Mouse (Mus musculus) cerebellum, adult 2 months (tissue): Measurements from ENCODE around the gene Olfr11. TPM values are rescaled to one million over a fixed set of nuclear protein-coding genes. Genes with fewer than 3 reads are reported as not detected.

ENCODE experiments used
- DNase-seq, 2 experiments: peaks; one replicate each; pipeline ENCODE4 v3.0.0; 2021
- H3K27ac ChIP-seq: fragments of 200-500 bp; 2 replicates; pipeline ENCODE4 v1.5.1; 2012; ENCODE audit warnings: low read length, control low read depth, inconsistent platforms; ENCODE audit not compliant: insufficient read depth
- H3K27me3 ChIP-seq: fragments of 200-500 bp; 2 replicates; pipeline ENCODE4 v1.6.1; 2012; ENCODE audit warnings: inconsistent platforms, mild to moderate bottlenecking, low read length, moderate library complexity; ENCODE audit not compliant: control insufficient read depth, insufficient read depth
- H3K4me1 ChIP-seq: fragments of 200-500 bp; 2 replicates; pipeline ENCODE4 v1.6.1; 2011; ENCODE audit warnings: low read length; ENCODE audit not compliant: control insufficient read depth, insufficient read depth
- H3K4me3 ChIP-seq: fragments of 200-500 bp; replicated peaks from 2 replicates; pipeline ENCODE3; 2011; ENCODE audit warnings: mild to moderate bottlenecking, low read depth, low read length, control low read depth; ENCODE audit not compliant: insufficient read depth
- CTCF ChIP-seq: fragments of 200-500 bp; IDR thresholded peaks from 2 replicates; pipeline ENCODE4 v1.5.1; 2011; ENCODE audit warnings: low read depth, mild to moderate bottlenecking, control low read depth, low read length, moderate library complexity, borderline replicate concordance; ENCODE audit not compliant: insufficient read depth
- POLR2A ChIP-seq: fragments of 200-500 bp; IDR thresholded peaks from 2 replicates; pipeline ENCODE4 v1.6.1; 2011; ENCODE audit warnings: low read length, control low read depth, borderline replicate concordance; ENCODE audit not compliant: insufficient read depth
- WGBS: fragments of 180-500 bp; shearing (Covaris S2); methylation state at CpG from one replicate; pipeline ENCODE4 v1.1.7; 2018; 5-methylcytosine and 5-hydroxymethylcytosine counted together
- polyA plus RNA-seq: library from polyadenylated mRNA; depleted of rRNA; stranded (reverse); fragments of >200 nt; gene quantifications from 2 replicates; pipeline ENCODE4 v1.2.3, GENCODE M21; 2012; rRNA removed

Olfr11 gene
- polyA plus RNA-seq: 0.03 TPM in 1 of 2 replicates, not detected in the other

DNA sequence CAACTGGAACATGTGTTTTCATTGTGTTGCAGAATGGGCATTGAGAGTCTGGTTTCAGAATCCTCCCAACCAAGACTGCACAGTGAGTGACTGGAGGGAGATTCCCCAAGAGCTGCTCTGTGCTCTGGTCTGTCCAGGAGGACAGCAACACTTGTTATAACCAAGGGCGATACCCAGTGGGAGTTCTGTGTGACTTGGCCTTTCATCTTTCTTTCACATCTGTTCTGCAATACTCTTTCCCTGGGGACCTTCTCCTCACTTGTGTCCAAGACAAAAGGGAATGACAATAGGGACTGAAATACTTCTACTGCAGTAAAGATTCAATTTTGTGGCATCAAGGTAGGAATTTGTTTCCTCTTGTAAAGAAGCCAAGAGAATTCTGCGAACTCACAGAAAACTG, at the start of gene Olfr11:
Gene Olfr11 (minus strand): TSS at position 101 of the 400 bp plus-strand sequence.
- TF ChIP-seq CTCF (no peak), POLR2A (no peak)
- Histone ChIP-seq H3K4me3 (no peak within 1 kb of the TSS), H3K27me3 (no peaks in the 10 kb centered on the region), H3K4me1 (no peaks in the 10 kb centered on the region), H3K27ac (no peak within 1 kb of the TSS)
- WGBS: 71% methylated on average over 2 of the region's 2 CpGs
- DNase-seq: no peak

DNA sequence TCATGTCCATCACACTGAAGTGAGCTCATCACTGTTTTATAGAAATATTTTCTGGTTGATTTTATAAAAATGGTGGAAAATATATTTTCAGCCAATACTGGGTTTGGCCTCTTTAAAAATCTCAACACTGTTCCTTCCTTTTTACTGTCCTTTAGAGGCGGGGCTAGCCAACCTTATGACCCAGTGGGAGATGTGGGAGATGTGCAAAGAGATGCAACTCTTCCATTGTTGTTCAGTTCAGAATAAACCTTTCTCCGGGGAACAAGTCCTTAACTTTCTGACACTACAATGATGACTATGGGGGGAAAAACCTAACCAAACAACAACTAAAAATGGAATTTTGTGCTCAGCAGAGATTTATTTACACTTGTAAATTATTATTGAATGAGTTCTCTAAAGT, 35.0 kb upstream of the Olfr11 start, which contains the start of gene Olfr1360:
Gene Olfr1360 (minus strand): TSS at position 101 of the 400 bp plus-strand sequence.
- Histone ChIP-seq H3K4me3 (no peak within 1 kb of the TSS), H3K27me3 (no peaks in the 10 kb centered on the region), H3K27ac (no peak within 1 kb of the TSS), H3K4me1 (no peaks in the 10 kb centered on the region)
- WGBS: 81% methylated on average over 2 of the region's 2 CpGs
- TF ChIP-seq POLR2A (no peak), CTCF (no peak)
- no peak for DNase-seq

DNA sequence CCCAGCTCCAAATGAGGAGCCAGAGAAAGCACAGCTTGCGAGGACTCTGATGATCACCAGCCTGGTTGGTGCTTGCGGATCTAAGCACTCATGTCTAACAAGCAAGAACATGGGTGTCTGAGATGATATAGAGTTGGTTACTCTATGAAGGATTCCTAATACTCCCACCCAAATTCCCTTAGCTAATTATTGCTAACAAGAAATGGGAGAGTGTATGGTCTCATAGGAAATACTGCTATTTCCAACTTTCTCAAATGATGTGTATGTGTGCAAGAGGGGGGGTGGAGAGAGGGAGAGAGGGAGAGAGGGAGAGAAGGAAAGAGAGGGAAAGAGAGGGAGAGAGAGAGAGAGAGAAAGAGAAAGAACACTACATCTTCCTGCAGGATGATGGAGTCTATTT, 21.0 kb upstream of the Olfr11 start, which contains the start of gene Olfr1361:
Gene Olfr1361 (minus strand): TSS at position 101 of the 400 bp plus-strand sequence.
- Histone ChIP-seq H3K27ac (no peak within 1 kb of the TSS), H3K4me1 (no peaks in the 10 kb centered on the region), H3K4me3 (no peak within 1 kb of the TSS), H3K27me3 (no peaks in the 10 kb centered on the region)
- TF ChIP-seq POLR2A (no peak), CTCF (no peak)
- WGBS: 75% methylated on average over 2 of the region's 2 CpGs
- no peak for DNase-seq

DNA sequence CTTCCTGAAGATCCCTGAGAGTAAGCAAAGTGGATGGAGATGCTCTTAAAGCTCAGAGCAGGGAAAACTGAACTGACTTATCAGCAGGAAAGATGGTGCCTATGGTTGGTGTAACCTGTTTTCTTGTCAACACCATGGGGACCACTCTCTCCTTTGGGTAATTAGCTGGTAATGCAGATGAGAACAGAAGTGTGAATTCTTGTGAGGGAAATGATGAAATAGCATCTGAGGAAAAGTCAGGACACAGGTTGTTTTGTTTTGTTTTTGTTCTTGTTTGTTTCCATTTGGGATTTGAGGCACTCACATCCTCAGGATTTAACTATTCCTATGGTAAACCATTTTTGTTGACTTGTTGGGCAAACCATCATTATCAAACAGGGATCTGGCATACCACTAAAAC, 28.4 kb downstream of the Olfr11 start, which contains the start of gene Olfr1362:
Gene Olfr1362 (minus strand): TSS at position 101 of the 400 bp plus-strand sequence.
- Histone ChIP-seq H3K27ac (no peak within 1 kb of the TSS), H3K4me3 (no peak within 1 kb of the TSS), H3K4me1 (no peaks in the 10 kb centered on the region), H3K27me3 (no peaks in the 10 kb centered on the region)
- DNase-seq: no peak
- TF ChIP-seq CTCF: no peak
- TF ChIP-seq POLR2A: no peak

DNA sequence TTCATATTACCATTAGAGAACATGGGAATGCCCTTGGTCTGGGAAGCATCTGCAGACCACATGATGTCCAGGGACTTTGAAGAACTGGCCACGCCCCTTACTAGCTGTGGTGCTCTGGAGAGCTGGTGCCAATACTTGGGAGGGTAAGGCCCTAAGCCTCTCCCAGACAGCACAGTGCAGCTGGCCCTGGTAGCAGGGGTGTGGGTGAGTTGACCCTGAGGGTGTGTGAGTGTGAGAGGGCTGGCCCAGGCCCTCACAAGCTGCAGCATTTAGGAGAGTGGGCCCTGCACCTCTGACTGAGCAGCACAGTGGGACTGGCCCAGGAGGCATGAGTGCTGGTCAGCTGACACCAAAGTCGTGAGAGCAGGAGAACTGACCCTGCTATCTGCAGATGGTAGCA, 50.7 kb downstream of the Olfr11 start:
- no peaks in the 10 kb centered on the region for H3K27me3 ChIP-seq
- 70% methylated on average over 2 of the region's 2 CpGs for WGBS
- no peak overlapping the region for H3K4me3 ChIP-seq
- TF ChIP-seq CTCF (no peak), POLR2A (no peak)
- H3K4me1 ChIP-seq: no peaks in the 10 kb centered on the region
- no peak overlapping the region for H3K27ac ChIP-seq
- DNase-seq: no peak

Other genes with a start within 250 kb of the Olfr11 start
- 45.0 and 47.4 TPM in 2 replicates for gene Zkscan3, start 239.8 kb downstream of the Olfr11 start, polyA plus RNA-seq
- gene Pgbd1, start 201.5 kb downstream of the Olfr11 start, polyA plus RNA-seq: 2.6 and 2.7 TPM in 2 replicates
- gene Zscan26, start 188.8 kb downstream of the Olfr11 start, polyA plus RNA-seq: 69.3 and 71.9 TPM in 2 replicates
- 0.44 and 0.54 TPM in 2 replicates for gene Nkapl, start 174.0 kb downstream of the Olfr11 start, polyA plus RNA-seq
- 3.6 and 4.2 TPM in 2 replicates for gene Zkscan4, start 163.6 kb downstream of the Olfr11 start, polyA plus RNA-seq
- not detected in 2 replicates for gene Gm10065, start 163.1 kb downstream of the Olfr11 start, polyA plus RNA-seq
- gene AK157302, start 147.3 kb downstream of the Olfr11 start, polyA plus RNA-seq: 1.5 and 1.8 TPM in 2 replicates
- gene Gm11273, start 141.1 kb downstream of the Olfr11 start, polyA plus RNA-seq: 28.3 and 29.8 TPM in 2 replicates
- gene Zkscan8, start 111.4 kb downstream of the Olfr11 start, polyA plus RNA-seq: 7.5 and 9.8 TPM in 2 replicates
- gene Olfr1366, start 99.7 kb downstream of the Olfr11 start, polyA plus RNA-seq: not detected in 2 replicates
- not detected in 2 replicates for gene Olfr1535, start 82.6 kb downstream of the Olfr11 start, polyA plus RNA-seq
- not detected in 2 replicates for gene Olfr1364, start 60.8 kb downstream of the Olfr11 start, polyA plus RNA-seq
- not detected in 2 replicates for gene Olfr1362, start 28.5 kb downstream of the Olfr11 start, polyA plus RNA-seq
- not detected in 2 replicates for gene Olfr1361, start 20.9 kb upstream of the Olfr11 start, polyA plus RNA-seq
- gene Olfr1360, start 34.9 kb upstream of the Olfr11 start, polyA plus RNA-seq: not detected in 2 replicates
- not detected in 2 replicates for gene Olfr1359, start 55.6 kb upstream of the Olfr11 start, polyA plus RNA-seq
- gene Hist1h2bl, start 73.6 kb upstream of the Olfr11 start, polyA plus RNA-seq: not detected in 2 replicates
- 0.84 and 1.5 TPM in 2 replicates for gene Hist1h2ai, start 73.9 kb upstream of the Olfr11 start, polyA plus RNA-seq
- gene Hist1h3h, start 75.1 kb upstream of the Olfr11 start, polyA plus RNA-seq: 2.9 TPM in 1 of 2 replicates, not detected in the other
- gene Hist1h2bm, start 79.5 kb upstream of the Olfr11 start, polyA plus RNA-seq: not detected in 2 replicates
- gene Hist1h4j, start 92.5 kb upstream of the Olfr11 start, polyA plus RNA-seq: 2.4 and 3.6 TPM in 2 replicates
- gene Hist1h4k, start 108.0 kb upstream of the Olfr11 start, polyA plus RNA-seq: 16.9 and 17.5 TPM in 2 replicates
- 1.9 and 2.4 TPM in 2 replicates for gene Hist1h2ak, start 111.3 kb upstream of the Olfr11 start, polyA plus RNA-seq
- 1.2 and 2.6 TPM in 2 replicates for gene Hist1h2bn, start 111.6 kb upstream of the Olfr11 start, polyA plus RNA-seq
- gene Hist1h1b, start 138.1 kb upstream of the Olfr11 start, polyA plus RNA-seq: 0.27 and 0.41 TPM in 2 replicates
- 1.9 and 4.9 TPM in 2 replicates for gene Hist1h3i, start 140.9 kb upstream of the Olfr11 start, polyA plus RNA-seq
- not detected in 2 replicates for gene Hist1h2an, start 144.7 kb upstream of the Olfr11 start, polyA plus RNA-seq
- not detected in 2 replicates for gene Hist1h2bp, start 144.9 kb upstream of the Olfr11 start, polyA plus RNA-seq
- gene Hist1h2bq, start 167.7 kb upstream of the Olfr11 start, polyA plus RNA-seq: 1.2 and 2.3 TPM in 2 replicates
- not detected in 2 replicates for gene Hist1h2ao, start 167.9 kb upstream of the Olfr11 start, polyA plus RNA-seq
- gene Hist1h4m, start 169.2 kb upstream of the Olfr11 start, polyA plus RNA-seq: not detected in 2 replicates
- gene Hist1h4n, start 189.7 kb upstream of the Olfr11 start, polyA plus RNA-seq: 12.7 and 19.8 TPM in 2 replicates
- 1.5 and 1.6 TPM in 2 replicates for gene Hist1h2ap, start 191.0 kb upstream of the Olfr11 start, polyA plus RNA-seq
- 0.16 and 1.3 TPM in 2 replicates for gene Hist1h2br, start 191.2 kb upstream of the Olfr11 start, polyA plus RNA-seq